Mouse (Mus musculus) megakaryocyte, embryonic 14.5 days (primary cell): ENCODE measurements around the gene Scn11a.

Experiments used
- FLI1 ChIP-seq: IDR thresholded peaks from 2 replicates; pipeline ENCODE4 v1.6.1; 2012; ENCODE audit warnings: low read length, inconsistent platforms, mixed read lengths
- GATA1 ChIP-seq: IDR thresholded peaks from 3 replicates; pipeline ENCODE4 v1.6.1; 2012; ENCODE audit warnings: mixed read lengths, low read length, inconsistent platforms, borderline replicate concordance

GRCm38 (mm10) chr9:119706700-119707099 lies 118.6 kb downstream of the Scn11a start:
- TF ChIP-seq GATA1 = no peak
- TF ChIP-seq FLI1 = no peak
